Mouse (Mus musculus) forebrain, embryonic 11.5 days (tissue): ENCODE measurements around the gene Acat1. TPM values are rescaled to one million over a fixed set of nuclear protein-coding genes. Genes with fewer than 3 reads are reported as not detected.

ENCODE experiments used
- ATAC-seq: fragments of 200-750 bp; cut with Nextera tagmentation; replicated peaks from 2 replicates; pipeline ENCODE4 v1.8.0; 2017; ENCODE audit warnings: moderate TSS enrichment; ENCODE audit not compliant: low FRiP score
- DNase-seq: peaks from one replicate; pipeline ENCODE4 v3.0.0-alpha.2; 2017; ENCODE audit warnings: low spot score
- H3K27ac ChIP-seq: fragments of 300-500 bp; sonication (generic); 2 replicates; pipeline ENCODE4 v1.5.1; 2014; ENCODE audit warnings: low read depth, low read length
- H3K27me3 ChIP-seq: fragments of 300-500 bp; sonication (generic); 2 replicates; pipeline ENCODE4 v1.6.1; 2014; ENCODE audit warnings: mild to moderate bottlenecking, low read length, mixed read lengths; ENCODE audit not compliant: control insufficient read depth, insufficient read depth
- H3K36me3 ChIP-seq: fragments of 300-500 bp; sonication (generic); 2 replicates; pipeline ENCODE4 v1.6.1; 2014; ENCODE audit warnings: mild to moderate bottlenecking, low read length, moderate library complexity, mixed read lengths; ENCODE audit not compliant: control insufficient read depth, insufficient read depth
- H3K4me1 ChIP-seq: fragments of 300-500 bp; sonication (generic); replicated peaks from 2 replicates; pipeline ENCODE4 v1.6.1; 2014; ENCODE audit warnings: low read length, mixed read lengths; ENCODE audit not compliant: control insufficient read depth, insufficient read depth
- H3K4me2 ChIP-seq: fragments of 300-500 bp; sonication (generic); 2 replicates; pipeline ENCODE4 v1.6.1; 2014; ENCODE audit warnings: low read depth, mild to moderate bottlenecking, low read length, moderate library complexity, mixed read lengths; ENCODE audit not compliant: severe bottlenecking
- H3K4me3 ChIP-seq: fragments of 300-500 bp; sonication (generic); 2 replicates; pipeline ENCODE4 v1.5.1; 2014; ENCODE audit warnings: low read depth, low read length
- H3K9ac ChIP-seq: fragments of 300-500 bp; sonication (generic); 2 replicates; pipeline ENCODE4 v1.6.1; 2014; ENCODE audit warnings: low read length
- H3K9me3 ChIP-seq: fragments of 300-500 bp; sonication (generic); 2 replicates; pipeline ENCODE4 v1.6.1; 2016; ENCODE audit warnings: low read length, mixed read lengths; ENCODE audit not compliant: control insufficient read depth
- WGBS: fragments of 180-500 bp; shearing (Covaris S2); extraction: QIAGEN DNeasy Blood & Tissue Kit; methylation state at CpG from one replicate; pipeline ENCODE4 v1.1.7; 2014; 5-methylcytosine and 5-hydroxymethylcytosine counted together
- polyA plus RNA-seq: library from polyadenylated mRNA; unstranded; fragments of >200 nt; fragmentation: Nextera tagmentation; extraction: Ambion mirVana; gene quantifications from 2 replicates; pipeline ENCODE4 v1.2.1, GENCODE M21; 2014

Acat1 gene
- polyA plus RNA-seq, 1 experiment from 2014 or later, result 44.6 TPM

DNA sequence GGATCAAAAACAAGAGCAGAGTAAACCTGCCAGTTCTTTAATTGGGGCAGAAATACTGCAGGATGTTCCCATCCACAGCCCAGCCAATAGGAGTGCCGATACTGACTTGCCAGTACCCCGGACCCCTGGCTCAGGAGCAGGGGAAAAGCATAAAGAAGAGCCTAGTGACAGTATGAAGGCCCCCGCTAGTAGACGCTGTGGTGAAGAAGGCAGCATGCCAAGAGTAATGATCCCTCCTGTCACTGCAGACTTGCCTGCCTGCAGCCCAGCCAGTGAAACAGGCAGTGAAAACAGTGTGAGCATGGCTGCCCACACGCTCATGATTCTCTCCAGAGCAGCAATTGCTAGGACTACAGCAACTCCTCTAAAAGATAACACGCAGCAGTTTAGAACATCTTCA is 39.5 kb downstream of the Acat1 start:
- Histone ChIP-seq H3K27ac (no peak overlapping the region), H3K9me3 (no peaks in the 10 kb centered on the region), H3K36me3 (peaks cover 2% of the 10 kb centered on the region; the same call in 1 of the 2 replicates), H3K9ac (no peak overlapping the region), H3K4me3 (no peak overlapping the region), H3K4me1 (no peaks in the 10 kb centered on the region), H3K27me3 (no peaks in the 10 kb centered on the region), H3K4me2 (no peak overlapping the region)
- WGBS, result 89% methylated on average over 6 of the region's 6 CpGs
- ATAC-seq (no peak), DNase-seq (no peak)

DNA sequence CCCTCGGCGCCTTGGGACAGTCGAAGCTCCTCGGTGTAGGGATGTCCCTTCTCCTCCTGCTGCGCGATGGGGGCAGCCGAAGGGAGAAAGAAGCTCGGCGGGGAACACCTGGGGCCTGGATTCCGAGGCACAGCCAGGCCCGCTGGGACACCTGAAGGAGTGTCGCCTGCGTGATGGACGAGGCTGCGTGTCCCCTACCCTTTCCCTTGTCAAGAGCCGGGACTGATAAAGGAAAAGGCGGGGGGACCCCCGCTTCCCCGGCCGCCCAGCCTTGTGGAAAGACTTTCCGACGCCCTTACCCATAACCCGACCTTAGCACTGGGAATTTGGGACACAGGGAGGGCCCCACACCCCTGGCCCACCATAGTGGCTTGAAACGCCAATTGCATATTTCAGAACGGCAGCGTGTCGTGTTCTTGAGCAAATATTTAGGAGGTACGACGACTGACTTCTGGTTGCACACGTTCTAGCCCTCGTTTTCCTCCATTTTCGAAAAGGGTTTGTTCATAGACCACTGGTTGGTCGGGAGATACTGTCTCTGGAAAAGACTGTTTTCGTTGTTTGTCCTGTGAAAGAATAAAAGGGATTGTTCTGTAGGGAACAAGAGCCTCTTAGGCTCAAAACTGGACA is 72.7 kb downstream of the Acat1 start:
- Histone ChIP-seq H3K36me3 (no peaks in the 10 kb centered on the region), H3K27me3 (no peaks in the 10 kb centered on the region), H3K9me3 (no peaks in the 10 kb centered on the region), H3K9ac (peak overlapping the region; percentile 86), H3K4me2 (peak overlapping the region; percentile 69), H3K27ac (peak overlapping the region; percentile 80), H3K4me3 (peak overlapping the region; percentile 88), H3K4me1 (peaks cover 4% of the 10 kb centered on the region; the same call in 1 of the 2 replicates)
- no peak for DNase-seq
- ATAC-seq, result no peak; the same call in 1 of the 2 replicates
- WGBS, result under 1% methylated on average over 31 of the region's 34 CpGs

DNA sequence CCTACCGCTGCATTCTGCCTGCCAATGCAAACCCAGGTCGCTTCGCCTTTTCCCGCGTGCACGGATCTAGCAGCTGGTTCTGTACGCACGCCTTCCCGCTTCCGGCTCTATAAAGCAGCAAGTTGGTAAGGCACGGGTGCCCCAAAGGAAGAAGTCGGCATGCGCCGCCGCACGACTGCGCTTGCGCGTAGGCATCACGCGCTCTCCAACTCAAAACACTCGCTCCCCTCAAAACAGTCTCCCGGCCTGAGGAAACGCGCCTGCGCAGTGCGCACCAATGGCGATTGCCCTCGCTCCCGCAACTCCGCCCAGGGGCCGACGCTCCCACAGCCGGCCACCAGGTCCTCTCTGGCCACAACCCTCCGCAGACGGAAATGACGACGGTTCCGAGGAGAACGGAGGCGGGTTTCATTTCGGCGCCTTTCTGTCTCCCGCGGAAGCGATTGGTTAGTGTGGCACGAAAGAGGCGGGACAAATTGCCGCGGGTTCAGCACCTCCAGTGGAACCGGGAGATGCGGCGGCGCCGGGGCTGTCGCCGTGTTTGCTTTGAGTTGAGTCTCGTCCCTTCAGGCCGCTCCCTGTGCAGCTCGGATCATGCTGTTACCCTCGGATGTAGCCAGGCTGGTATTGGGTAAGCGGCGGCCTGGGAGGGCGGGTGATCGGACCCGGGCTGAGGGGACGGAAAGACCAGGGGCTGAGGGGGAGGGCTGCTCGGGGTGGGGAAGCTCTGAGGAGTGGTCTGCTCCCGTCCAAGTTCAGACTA is 73.4 kb downstream of the Acat1 start, which contains the start of the genes Atm and Npat:
Gene Atm, minus strand, starts transcription at position 183 of the 763 bp plus-strand sequence.
Gene Npat, plus strand, starts transcription at position 490 of the 763 bp plus-strand sequence.
- peak within 1 kb of the TSS; percentile 86 for H3K9ac ChIP-seq
- H3K4me2 ChIP-seq, result peak within 1 kb of the TSS; percentile 82
- ATAC-seq (peak; percentile 99), DNase-seq (peak; percentile 100)
- peak within 1 kb of the TSS; percentile 80 for H3K27ac ChIP-seq
- H3K4me3 ChIP-seq, result peak within 1 kb of the TSS; percentile 88
- no peaks in the 10 kb centered on the region for H3K27me3 ChIP-seq
- no peaks in the 10 kb centered on the region for H3K36me3 ChIP-seq
- WGBS, result under 1% methylated on average over 69 of the region's 69 CpGs
- no peaks in the 10 kb centered on the region for H3K9me3 ChIP-seq
- peaks cover 4% of the 10 kb centered on the region; the same call in 1 of the 2 replicates for H3K4me1 ChIP-seq

DNA sequence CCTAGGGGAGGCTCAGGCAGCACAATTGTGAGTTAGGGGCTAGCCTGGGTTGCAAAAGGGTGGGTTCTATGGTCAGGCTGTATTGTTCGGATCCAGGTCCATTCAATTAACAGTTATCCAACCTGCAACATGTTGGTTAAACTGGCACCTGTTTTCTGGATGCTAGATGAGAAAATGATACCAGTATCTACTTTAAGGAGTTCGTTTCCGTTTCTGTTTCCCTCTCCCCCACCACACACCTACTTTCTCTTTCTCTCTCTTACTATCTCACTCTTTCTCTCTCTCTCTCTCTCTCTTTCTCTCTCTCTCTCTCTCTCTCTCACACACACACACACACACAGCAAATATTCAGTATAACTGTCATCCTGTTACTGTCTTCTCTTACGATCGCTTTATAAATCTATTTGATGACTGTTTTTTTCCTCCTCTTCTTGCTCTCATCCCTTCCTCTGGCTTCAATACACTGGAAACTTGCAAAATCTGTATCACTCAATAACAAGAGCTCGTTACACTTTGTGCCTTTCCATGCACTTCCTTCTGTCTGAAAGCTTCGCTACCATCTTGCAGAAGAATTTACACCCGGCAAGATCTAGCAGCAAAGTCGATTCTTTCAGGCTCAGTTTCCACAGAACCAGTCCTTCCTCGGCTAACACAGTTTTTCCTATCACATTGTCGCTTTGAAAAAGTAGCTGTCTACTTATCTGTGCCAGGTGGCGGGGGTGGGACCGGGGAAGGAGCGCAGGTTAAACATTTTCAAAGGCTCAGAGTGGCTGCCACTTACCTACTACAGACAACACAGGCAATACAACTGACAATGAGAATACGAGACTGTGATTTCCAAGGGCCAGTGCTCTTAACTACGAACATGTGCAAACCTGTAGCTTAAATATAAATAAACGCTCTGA is 74.5 kb downstream of the Acat1 start:
- Histone ChIP-seq H3K36me3 (no peaks in the 10 kb centered on the region), H3K27me3 (no peaks in the 10 kb centered on the region), H3K9me3 (no peaks in the 10 kb centered on the region), H3K4me1 (peaks cover 4% of the 10 kb centered on the region; the same call in 1 of the 2 replicates), H3K27ac (peak overlapping the region; percentile 75), H3K9ac (peak overlapping the region; percentile 71), H3K4me2 (peak overlapping the region; percentile 82), H3K4me3 (peak overlapping the region; percentile 88)
- WGBS, result 24% methylated on average over 17 of the region's 17 CpGs
- ATAC-seq, result no peak
- peak; percentile 55 for DNase-seq

Other genes starting within 250 kb of the Acat1 start
- gene Kdelc2, start 226.4 kb downstream of the Acat1 start, polyA plus RNA-seq, result 9.1 and 9.3 TPM in 2 replicates
- 0.12 TPM in 1 of 2 replicates, not detected in the other for gene 4930550C14Rik, start 208.1 kb downstream of the Acat1 start, polyA plus RNA-seq
- gene Atm, start 73.6 kb downstream of the Acat1 start, polyA plus RNA-seq, result 21.5 and 27.2 TPM in 2 replicates
- 24.3 and 27.3 TPM in 2 replicates for gene Npat, start 73.3 kb downstream of the Acat1 start, polyA plus RNA-seq
- gene Cul5, start 59.6 kb upstream of the Acat1 start, polyA plus RNA-seq, result 46.9 and 47.8 TPM in 2 replicates
- 4.8 TPM in 2 replicates for gene Rab39, start 95.8 kb upstream of the Acat1 start, polyA plus RNA-seq
- gene Slc35f2, start 161.2 kb upstream of the Acat1 start, polyA plus RNA-seq, result 4.6 TPM in 2 replicates
- gene Sln, start 239.8 kb upstream of the Acat1 start, polyA plus RNA-seq, result not detected in 2 replicates